Comparison of ENCODE assay signal across 13 mouse cellular contexts in the genomic region with DNA sequence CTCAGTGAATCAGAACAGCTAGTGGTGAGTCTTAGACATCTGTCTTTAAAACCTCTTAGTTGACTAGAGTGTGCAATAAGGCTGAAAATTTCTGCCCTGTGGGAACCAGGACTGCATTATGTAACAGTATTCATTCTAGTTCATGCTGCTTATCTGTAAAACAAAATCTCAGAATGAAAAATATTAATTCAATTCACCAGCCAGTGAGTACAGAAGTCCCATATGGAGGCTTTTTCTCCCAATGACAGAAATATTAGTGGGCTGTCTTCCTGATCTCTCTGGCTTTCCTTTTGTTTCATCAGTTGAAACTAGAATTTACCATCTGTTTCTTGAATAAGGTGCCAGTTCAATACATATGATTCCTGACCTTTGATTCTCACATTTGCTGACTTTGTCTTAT.
"Had no signal": no experiment of that assay in that cellular context is flagged by ENCODE, and none has a peak within 500 bp of the region (broad histone marks: within the 10 kb centered on the region; RNA-seq: fewer than 3 reads in every experiment).

No protein-coding gene starts in this region.

- DNase-seq: gastrocnemius, postnatal 14 days; gastrocnemius, postnatal 36 days; heart, adult 11 months; heart, adult 2 months; heart, postnatal 14 days; heart, postnatal 36 days; kidney, adult 11 months; kidney, adult 2 months; kidney, adult 9 months; kidney, postnatal 14 days; kidney, postnatal 36 days; layer of hippocampus, postnatal 36 days; left cerebral cortex, postnatal 4 days had no signal
